Mouse (Mus musculus): ENCODE measurements around the gene Dnm3.

The Dnm3 gene

GRCm38 (mm10) chr1:162299558-162300319 lies 178.1 kb downstream of the Dnm3 start:
- no peaks in the 10 kb centered on the region for H3K9me3 ChIP-seq (ENCODE audit: low read length)
- no peaks in the 10 kb centered on the region for H3K36me3 ChIP-seq (ENCODE audit: insufficient read depth, low read length)
- H3K4me1 ChIP-seq (replicated peaks; ENCODE audit: low read depth, low read length), result no peaks in the 10 kb centered on the region
- TF ChIP-seq CTCF (conservative IDR thresholded peaks at IDR 0.05; ENCODE audit: low read length) (no peak), NANOG (IDR thresholded peaks at IDR 0.05; ENCODE audit: borderline replicate concordance, low read length) (no peak), POU5F1 (IDR thresholded peaks at IDR 0.05; ENCODE audit: borderline replicate concordance, low read length) (no peak)
- no peak overlapping the region for H3K4me3 ChIP-seq (replicated peaks; ENCODE audit: low read length)
- no peaks in the 10 kb centered on the region for H3K27me3 ChIP-seq (ENCODE audit: insufficient read depth, low read length)

- Histone ChIP-seq H3K36me3 (ENCODE audit: insufficient read depth, low read length) (no peaks in the 10 kb centered on the region), H3K9me3 (ENCODE audit: low read length) (no peaks in the 10 kb centered on the region), H3K4me1 (replicated peaks; ENCODE audit: low read depth, low read length) (no peaks in the 10 kb centered on the region), H3K4me3 (replicated peaks; ENCODE audit: low read length) (no peak overlapping the region), H3K27me3 (ENCODE audit: insufficient read depth, low read length) (no peaks in the 10 kb centered on the region)
- TF ChIP-seq POU5F1 (IDR thresholded peaks at IDR 0.05; ENCODE audit: borderline replicate concordance, low read length) (no peak), NANOG (IDR thresholded peaks at IDR 0.05; ENCODE audit: borderline replicate concordance, low read length) (no peak), CTCF (conservative IDR thresholded peaks at IDR 0.05; ENCODE audit: low read length) (no peak)
Measured at GRCm38 (mm10) chr1:162298527-162298926, 179.3 kb downstream of the Dnm3 start.

- Histone ChIP-seq H3K27me3 (ENCODE audit: insufficient read depth, low read length) (no peaks in the 10 kb centered on the region), H3K9me3 (ENCODE audit: low read length) (no peaks in the 10 kb centered on the region), H3K36me3 (ENCODE audit: insufficient read depth, low read length) (no peaks in the 10 kb centered on the region), H3K4me1 (replicated peaks; ENCODE audit: low read depth, low read length) (no peaks in the 10 kb centered on the region), H3K4me3 (replicated peaks; ENCODE audit: low read length) (no peak overlapping the region)
- no peak for TF ChIP-seq CTCF (conservative IDR thresholded peaks at IDR 0.05; ENCODE audit: low read length)
Measured at GRCm38 (mm10) chr1:162295443-162295842, 182.4 kb downstream of the Dnm3 start.

GRCm38 (mm10) chr1:162294572-162294910 lies 183.3 kb downstream of the Dnm3 start:
- no peaks in the 10 kb centered on the region for H3K4me1 ChIP-seq (replicated peaks; ENCODE audit: low read depth, low read length)
- no peaks in the 10 kb centered on the region for H3K27me3 ChIP-seq (ENCODE audit: insufficient read depth, low read length)
- no peaks in the 10 kb centered on the region for H3K9me3 ChIP-seq (ENCODE audit: low read length)
- H3K4me3 ChIP-seq (replicated peaks; ENCODE audit: low read length), result no peak overlapping the region
- TF ChIP-seq POU5F1 (IDR thresholded peaks at IDR 0.05; ENCODE audit: borderline replicate concordance, low read length) (no peak), NANOG (IDR thresholded peaks at IDR 0.05; ENCODE audit: borderline replicate concordance, low read length) (no peak), CTCF (conservative IDR thresholded peaks at IDR 0.05; ENCODE audit: low read length) (no peak)
- no peaks in the 10 kb centered on the region for H3K36me3 ChIP-seq (ENCODE audit: insufficient read depth, low read length)

GRCm38 (mm10) chr1:162293732-162294571 lies 183.9 kb downstream of the Dnm3 start:
- H3K9me3 ChIP-seq (ENCODE audit: low read length), result no peaks in the 10 kb centered on the region
- TF ChIP-seq NANOG (IDR thresholded peaks at IDR 0.05; ENCODE audit: borderline replicate concordance, low read length) (no peak), POU5F1 (IDR thresholded peaks at IDR 0.05; ENCODE audit: borderline replicate concordance, low read length) (no peak), CTCF (conservative IDR thresholded peaks at IDR 0.05; ENCODE audit: low read length) (no peak)

GRCm38 (mm10) chr1:162286910-162287309 lies 190.9 kb downstream of the Dnm3 start:
- TF ChIP-seq NANOG (IDR thresholded peaks at IDR 0.05; ENCODE audit: borderline replicate concordance, low read length) (no peak), CTCF (conservative IDR thresholded peaks at IDR 0.05; ENCODE audit: low read length) (peak; percentile 42)

More at GRCm38 (mm10) chr1:162293732-162294571, 183.9 kb downstream of the Dnm3 start:
- Histone ChIP-seq H3K36me3 (ENCODE audit: insufficient read depth, low read length) (no peaks in the 10 kb centered on the region), H3K27me3 (ENCODE audit: insufficient read depth, low read length) (no peaks in the 10 kb centered on the region), H3K4me1 (replicated peaks; ENCODE audit: low read depth, low read length) (no peaks in the 10 kb centered on the region), H3K4me3 (replicated peaks; ENCODE audit: low read length) (no peak overlapping the region)

GRCm38 (mm10) chr1:162281981-162282381 lies 195.9 kb downstream of the Dnm3 start:
- H3K4me1 ChIP-seq (replicated peaks; ENCODE audit: low read depth, low read length), result no peaks in the 10 kb centered on the region
- H3K27me3 ChIP-seq (ENCODE audit: insufficient read depth, low read length), result peaks cover 7% of the 10 kb centered on the region
- no peaks in the 10 kb centered on the region for H3K36me3 ChIP-seq (ENCODE audit: insufficient read depth, low read length)
- H3K4me3 ChIP-seq (replicated peaks; ENCODE audit: low read length), result no peak overlapping the region
- TF ChIP-seq NANOG (IDR thresholded peaks at IDR 0.05; ENCODE audit: borderline replicate concordance, low read length) (no peak), POU5F1 (IDR thresholded peaks at IDR 0.05; ENCODE audit: borderline replicate concordance, low read length) (no peak), CTCF (conservative IDR thresholded peaks at IDR 0.05; ENCODE audit: low read length) (no peak)
- H3K9me3 ChIP-seq (ENCODE audit: low read length), result no peaks in the 10 kb centered on the region

More at GRCm38 (mm10) chr1:162286910-162287309, 190.9 kb downstream of the Dnm3 start:
- H3K36me3 ChIP-seq (ENCODE audit: insufficient read depth, low read length), result no peaks in the 10 kb centered on the region
- no peak overlapping the region for H3K4me3 ChIP-seq (replicated peaks; ENCODE audit: low read length)
- H3K4me1 ChIP-seq (replicated peaks; ENCODE audit: low read depth, low read length), result no peaks in the 10 kb centered on the region
- H3K9me3 ChIP-seq (ENCODE audit: low read length), result no peaks in the 10 kb centered on the region
- peaks cover 7% of the 10 kb centered on the region for H3K27me3 ChIP-seq (ENCODE audit: insufficient read depth, low read length)

GRCm38 (mm10) chr1:162280052-162280451 lies 197.8 kb downstream of the Dnm3 start:
- Histone ChIP-seq H3K27me3 (ENCODE audit: insufficient read depth, low read length) (no peaks in the 10 kb centered on the region), H3K36me3 (ENCODE audit: insufficient read depth, low read length) (no peaks in the 10 kb centered on the region), H3K9me3 (ENCODE audit: low read length) (no peaks in the 10 kb centered on the region), H3K4me1 (replicated peaks; ENCODE audit: low read depth, low read length) (no peaks in the 10 kb centered on the region), H3K4me3 (replicated peaks; ENCODE audit: low read length) (no peak overlapping the region)
- TF ChIP-seq NANOG (IDR thresholded peaks at IDR 0.05; ENCODE audit: borderline replicate concordance, low read length), result no peak
- no peak for TF ChIP-seq POU5F1 (IDR thresholded peaks at IDR 0.05; ENCODE audit: borderline replicate concordance, low read length)
- TF ChIP-seq CTCF (conservative IDR thresholded peaks at IDR 0.05; ENCODE audit: low read length), result no peak

All from E14TG2a.4 (cell line).